Mouse (Mus musculus) 3134 (cell line): ENCODE data around the gene Sf3a2.
"Not testable (repeated sequence)": the region's sequence is repeated elsewhere in the genome, so short reads cannot be mapped to it uniquely, and the experiment has no call there.

Experiments used
- DNase-seq: peaks from one replicate; pipeline ENCODE4 v3.0.0-alpha.2; 2011; ENCODE audit warnings: low spot score; ENCODE audit not compliant: insufficient read length; ENCODE audit errors: extremely low read depth

Gene Sf3a2

DNA sequence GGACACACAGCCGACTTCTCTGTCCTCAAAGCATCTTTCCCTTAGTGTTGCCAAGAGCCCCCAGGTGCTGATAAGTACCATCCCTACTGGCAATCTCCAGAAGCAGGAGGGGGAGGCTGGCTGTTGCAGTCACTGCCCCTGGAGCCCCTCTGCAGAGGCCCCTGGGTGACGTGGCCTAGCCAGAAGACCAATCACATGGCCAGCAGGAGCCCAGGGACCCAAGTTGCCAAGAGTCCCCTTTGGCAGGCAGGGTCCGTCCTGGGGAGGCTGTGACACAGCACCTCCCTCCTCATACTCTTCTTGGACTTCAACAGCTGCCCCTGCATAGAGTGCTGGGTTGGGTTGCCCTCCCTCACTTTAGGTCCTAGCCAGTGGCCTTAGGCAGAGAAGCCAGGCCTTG is 5.0 kb downstream of the Sf3a2 start:
- DNase-seq: no peak

DNA sequence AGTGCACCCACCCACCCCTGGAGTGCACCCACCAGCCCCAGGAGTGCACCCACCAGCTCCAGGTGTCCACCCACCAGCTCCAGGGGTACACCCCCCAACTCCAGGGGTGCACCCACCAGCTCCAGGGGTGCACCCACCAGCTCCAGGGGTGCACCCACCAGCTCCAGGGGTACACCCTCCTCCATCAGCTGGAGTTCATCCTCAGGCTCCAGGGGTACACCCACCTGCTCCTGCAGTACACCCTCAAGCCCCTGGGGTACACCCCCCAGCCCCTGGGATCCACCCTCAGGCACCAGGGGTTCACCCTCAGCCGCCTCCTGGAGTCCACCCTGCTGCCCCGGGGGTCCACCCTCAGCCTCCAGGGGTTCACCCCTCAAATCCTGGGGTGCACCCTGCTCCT is 6.3 kb downstream of the Sf3a2 start:
- DNase-seq: no peak

DNA sequence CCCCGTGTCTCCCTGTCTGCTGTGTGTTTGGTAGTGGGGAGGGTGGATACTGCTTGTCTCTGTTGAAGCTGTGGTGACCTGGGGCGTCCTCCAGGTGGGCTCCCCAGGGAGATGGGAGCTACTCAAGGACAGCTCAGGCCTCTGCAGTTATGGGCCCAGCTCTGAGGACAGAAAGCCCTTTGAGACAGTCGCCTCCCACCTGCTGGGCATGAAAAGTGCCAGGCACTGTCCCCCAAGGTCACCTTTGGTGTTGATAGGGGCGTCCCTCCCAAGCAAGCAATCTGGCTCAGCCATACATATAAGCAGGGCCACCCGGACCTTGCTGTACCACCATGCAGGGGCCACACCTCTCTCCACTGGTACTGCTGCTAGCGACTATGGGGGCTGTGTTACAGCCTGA is 6.9 kb downstream of the Sf3a2 start, which contains the start of gene Amh:
Amh (plus strand) TSS at position 328 of the 400 bp plus-strand sequence.
- no peak for DNase-seq

DNA sequence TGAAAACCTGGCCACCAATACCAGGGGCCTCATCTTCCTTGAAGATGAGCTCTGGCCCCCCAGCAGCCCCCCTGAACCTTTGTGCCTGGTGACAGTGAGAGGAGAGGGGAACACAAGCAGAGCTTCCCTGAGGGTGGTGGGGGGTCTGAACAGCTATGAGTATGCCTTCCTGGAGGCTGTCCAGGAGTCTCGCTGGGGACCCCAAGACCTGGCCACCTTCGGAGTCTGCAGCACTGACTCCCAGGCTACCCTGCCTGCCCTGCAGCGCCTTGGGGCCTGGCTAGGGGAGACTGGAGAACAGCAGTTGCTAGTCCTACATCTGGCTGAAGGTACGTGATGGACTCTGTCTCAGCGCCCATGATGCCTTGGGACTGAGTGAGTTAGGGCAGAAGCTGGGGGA is 7.3 kb downstream of the Sf3a2 start:
- no peak for DNase-seq

DNA sequence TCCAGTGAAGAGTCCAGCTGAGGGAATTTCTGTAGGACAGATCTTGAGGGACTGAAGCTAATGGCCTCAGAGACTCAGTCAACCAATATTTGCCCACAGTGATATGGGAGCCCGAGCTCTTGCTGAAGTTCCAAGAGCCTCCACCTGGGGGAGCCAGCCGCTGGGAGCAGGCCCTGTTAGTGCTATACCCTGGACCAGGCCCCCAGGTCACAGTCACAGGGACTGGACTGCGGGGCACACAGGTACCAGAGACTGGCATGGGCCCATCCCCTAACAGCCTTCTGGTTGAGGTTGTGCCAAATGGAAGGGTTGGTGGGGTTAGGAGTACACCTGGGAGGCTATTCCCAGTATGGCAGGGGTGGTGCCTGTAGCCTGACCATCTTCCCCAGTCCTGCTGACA is 7.9 kb downstream of the Sf3a2 start:
- DNase-seq: peak; percentile 47

DNA sequence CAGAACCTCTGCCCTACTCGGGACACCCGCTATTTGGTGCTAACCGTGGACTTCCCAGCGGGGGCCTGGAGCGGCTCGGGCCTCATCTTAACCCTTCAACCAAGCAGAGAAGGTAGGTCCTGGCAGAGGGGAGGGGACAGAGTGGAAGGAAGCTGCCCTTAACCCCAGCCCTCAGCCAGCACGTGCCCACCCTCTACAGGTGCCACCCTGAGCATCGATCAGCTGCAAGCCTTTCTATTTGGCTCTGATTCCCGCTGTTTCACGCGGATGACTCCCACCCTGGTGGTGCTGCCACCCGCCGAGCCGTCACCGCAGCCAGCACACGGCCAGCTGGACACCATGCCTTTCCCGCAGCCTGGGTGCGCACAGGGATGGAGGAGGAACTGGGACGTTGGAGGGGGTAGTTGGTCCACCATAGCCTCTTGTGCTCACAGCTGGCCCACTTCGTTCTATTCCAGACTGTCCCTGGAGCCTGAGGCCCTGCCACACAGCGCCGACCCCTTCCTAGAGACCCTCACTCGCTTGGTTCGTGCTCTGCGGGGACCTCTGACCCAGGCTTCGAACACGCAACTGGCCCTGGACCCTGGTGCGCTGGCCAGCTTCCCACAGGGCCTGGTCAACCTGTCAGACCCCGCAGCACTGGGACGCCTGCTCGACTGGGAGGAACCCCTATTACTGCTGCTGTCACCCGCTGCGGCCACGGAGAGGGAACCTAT is 8.5 kb downstream of the Sf3a2 start:
- no peak for DNase-seq

DNA sequence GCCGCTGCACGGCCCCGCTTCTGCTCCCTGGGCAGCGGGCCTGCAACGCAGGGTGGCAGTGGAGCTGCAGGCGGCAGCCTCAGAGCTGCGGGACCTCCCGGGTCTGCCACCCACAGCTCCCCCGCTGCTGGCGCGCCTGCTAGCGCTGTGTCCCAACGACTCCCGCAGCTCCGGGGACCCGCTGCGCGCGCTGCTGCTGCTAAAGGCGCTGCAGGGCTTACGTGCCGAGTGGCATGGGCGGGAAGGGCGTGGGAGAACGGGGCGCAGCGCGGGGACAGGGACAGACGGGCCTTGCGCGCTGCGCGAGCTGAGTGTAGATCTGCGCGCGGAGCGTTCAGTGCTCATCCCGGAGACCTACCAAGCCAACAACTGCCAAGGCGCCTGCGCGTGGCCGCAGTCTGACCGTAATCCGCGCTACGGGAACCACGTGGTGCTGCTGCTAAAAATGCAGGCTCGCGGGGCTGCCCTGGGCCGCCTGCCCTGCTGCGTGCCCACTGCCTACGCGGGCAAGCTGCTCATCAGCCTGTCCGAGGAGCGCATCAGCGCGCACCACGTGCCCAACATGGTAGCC is 9.1 kb downstream of the Sf3a2 start:
- DNase-seq: no peak

DNA sequence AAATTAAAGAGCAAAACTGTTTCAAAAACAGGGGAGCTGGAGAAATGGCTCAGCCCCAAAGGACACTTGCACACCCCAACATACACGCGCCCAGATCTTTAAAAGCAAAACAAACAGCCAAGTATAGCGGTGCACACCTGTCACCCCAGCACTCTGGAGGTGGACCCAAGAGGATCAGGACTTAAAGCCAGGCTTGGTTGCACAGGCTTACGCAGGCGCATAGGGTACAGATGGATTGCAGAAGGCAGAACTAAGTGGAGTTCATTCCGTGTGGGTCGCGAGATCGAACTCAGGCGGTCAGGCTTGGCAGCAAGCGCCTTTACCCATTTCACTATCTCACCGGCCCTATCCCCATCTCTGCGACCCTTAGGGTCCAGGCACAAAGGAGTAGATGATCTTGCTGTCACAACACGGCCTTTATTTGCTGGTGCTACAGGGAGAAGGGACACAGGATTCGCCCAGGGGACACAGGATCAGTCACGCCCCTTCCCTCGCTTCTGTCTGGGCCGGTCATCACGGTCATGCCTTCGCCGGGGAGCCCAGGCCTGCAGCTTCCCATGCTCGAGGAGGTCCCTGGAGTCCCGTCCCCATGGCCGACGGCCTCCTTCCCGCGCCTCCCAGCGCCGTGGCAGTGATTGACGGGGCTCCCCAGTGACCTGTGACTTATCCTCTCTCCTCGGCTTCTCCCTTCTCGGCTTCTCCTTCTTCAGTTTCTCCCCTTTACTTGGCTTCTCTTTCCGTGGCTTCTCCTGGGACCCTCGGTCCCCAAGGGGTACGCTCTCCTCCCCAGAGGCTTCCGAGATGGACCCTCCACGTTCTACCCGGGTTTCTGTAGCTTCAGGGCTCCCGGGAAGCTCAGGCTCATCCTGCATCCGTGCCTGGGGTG is 10.3 kb downstream of the Sf3a2 start:
- DNase-seq: no peak

DNA sequence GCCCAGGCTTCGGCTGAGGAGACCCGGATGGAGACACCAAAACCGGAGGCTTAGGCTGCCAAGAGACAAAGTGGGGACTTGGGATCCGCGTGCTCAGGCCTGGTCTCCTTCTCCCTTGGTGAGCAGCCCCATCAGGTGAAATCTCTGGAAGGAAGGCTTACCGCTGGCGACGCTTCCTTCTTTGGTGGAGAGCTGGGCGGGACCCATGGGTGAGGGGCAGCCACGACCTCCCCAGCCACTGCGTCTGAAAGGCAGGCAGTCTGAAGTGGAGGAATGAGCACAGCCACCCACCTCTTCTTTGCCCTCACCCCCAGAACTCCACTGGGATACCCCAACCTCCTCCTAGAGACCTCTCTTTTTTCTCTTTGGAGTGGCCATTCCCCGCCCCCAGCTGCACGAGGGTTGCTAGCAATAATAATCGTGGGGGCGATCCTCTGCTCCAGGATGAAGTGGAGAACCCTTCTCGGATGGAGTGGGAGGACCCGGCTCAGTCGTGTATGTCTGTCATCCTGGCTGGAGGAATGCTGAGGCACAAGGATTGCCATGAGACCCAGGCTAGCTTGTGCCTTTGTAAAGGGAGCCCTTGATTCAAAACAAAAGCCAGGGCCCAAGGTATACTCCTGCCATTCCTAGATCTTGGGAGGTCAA is 11.1 kb downstream of the Sf3a2 start:
- DNase-seq: no peak

DNA sequence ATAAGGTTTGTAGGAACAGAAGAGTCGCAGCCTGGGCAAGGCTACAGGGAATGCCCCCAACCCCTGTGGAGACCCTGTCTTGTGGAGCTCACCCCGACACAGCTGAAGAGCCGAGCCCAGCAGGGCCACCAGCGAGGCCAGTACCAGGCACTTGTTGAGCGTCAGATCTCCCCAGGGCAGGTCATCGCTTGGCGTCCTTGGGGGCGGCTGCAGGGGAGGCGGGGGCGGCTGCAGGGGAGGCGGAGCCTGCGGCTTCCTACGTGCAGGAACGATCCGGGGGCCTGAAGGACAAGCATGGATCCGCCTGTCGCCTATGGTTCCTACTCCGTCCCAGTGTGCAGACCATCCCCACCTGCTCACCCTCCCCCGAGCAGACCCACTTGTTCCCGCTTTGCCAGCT is 12.1 kb downstream of the Sf3a2 start:
- DNase-seq: no peak

DNA sequence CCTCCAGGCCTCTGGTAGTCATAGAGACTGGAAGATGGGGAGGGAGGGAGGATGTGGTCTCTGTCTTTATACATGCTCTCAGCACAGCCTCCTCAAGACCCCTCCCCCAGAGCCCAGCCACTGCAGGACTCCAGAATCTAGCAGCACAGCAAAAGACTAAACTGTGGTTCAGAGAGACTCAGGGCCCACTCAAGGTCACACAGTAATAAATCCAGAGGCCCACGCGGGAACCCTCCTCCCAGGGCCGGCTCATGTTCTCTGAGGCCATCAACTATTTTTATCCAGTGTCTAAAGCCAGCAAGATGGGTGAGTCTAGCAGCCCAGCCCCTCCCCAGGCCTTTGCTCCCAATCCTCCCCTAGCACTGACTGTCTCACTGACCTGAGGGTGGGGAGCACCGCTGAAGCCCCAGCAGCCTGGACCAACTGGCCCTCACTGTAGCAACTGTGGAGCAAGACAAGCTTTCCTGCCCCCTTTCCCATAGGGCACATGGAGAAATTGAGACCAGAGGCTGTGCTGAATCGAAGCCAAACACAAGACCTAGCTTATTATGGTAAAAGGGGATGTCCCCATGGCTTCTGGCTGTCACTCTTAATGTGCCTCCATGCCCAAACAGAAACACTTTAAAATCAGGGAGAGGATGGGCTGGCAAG is 14.5 kb downstream of the Sf3a2 start:
- no peak for DNase-seq

DNA sequence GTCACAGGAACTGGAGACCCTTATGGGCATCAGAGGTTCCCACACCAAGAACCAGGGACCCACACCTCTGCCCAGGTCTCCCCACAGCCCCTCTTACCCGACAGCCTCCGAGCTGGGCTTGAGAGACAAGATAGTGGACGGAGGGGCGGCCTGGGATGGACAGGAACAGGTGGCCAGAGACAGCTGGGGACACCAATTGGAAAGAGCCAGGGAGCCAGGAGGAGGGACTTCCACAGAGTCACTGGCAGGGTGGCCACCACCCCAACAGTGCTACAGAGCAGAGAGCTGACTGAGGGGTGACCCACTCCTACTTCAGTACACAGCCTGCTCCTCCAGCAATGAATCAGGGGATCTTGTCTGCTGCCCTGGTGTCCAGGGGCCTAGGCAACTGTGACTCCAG is 15.4 kb downstream of the Sf3a2 start, which contains the start of gene Jsrp1:
Jsrp1 (minus strand) TSS at position 133 of the 400 bp plus-strand sequence.
- no peak for DNase-seq

DNA sequence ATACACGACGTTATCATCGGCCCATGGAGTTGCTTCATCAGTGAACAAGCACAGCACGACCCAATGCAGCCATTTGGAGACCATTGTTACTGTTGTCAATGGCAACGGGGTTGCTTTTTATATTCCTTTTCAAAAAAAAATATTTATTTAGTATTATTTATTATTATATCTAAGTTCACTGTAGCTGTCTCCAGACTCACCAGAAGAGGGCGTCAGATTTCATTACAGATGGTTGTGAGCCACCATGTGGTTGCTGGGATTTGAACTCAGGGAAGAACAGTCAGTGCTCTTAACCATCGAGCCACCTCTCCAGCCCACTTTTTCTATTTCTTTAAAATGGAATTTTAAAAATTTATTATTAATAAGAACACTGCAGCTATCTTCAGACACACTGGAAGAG is 16.8 kb downstream of the Sf3a2 start:
- DNase-seq: no peak

DNA sequence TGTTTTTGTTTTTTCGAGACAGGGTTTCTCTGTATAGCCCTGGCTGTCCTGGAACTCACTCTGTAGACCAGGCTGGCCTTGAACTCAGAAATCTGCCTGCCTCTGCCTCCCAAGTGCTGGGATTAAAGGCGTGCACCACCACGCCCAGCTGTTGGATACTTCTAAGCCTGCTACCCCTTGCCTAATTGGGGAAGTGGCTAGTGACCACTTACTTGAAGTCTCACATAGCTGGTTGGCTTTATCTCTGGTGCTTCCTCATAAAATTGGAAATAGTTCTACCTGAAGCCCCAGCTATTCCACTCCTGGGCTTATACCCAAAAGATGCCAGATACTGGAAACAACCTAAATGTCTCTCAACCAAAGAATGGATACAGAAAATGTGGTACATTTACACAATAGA is 18.3 kb downstream of the Sf3a2 start:
- not testable (repeated sequence) for DNase-seq

DNA sequence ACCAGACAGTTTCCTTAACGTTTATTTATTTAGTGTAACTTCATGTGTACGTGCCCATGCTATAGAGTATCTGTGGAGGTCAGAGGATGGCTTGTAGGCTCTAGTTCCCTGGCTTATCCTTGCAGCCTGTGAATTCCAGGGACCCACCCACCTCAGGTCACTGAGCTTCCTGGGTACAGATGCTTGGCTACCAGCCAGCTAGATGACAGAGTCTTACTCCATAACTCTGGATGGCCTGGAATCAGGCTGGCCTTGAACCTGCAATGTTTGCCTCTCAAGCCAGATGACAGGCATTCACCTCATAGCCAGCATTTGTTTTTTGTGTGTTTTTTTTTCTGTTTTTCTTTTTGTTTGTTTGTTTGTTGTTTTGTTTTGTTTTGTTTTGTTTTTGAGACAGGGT is 19.2 kb downstream of the Sf3a2 start:
- no peak for DNase-seq

DNA sequence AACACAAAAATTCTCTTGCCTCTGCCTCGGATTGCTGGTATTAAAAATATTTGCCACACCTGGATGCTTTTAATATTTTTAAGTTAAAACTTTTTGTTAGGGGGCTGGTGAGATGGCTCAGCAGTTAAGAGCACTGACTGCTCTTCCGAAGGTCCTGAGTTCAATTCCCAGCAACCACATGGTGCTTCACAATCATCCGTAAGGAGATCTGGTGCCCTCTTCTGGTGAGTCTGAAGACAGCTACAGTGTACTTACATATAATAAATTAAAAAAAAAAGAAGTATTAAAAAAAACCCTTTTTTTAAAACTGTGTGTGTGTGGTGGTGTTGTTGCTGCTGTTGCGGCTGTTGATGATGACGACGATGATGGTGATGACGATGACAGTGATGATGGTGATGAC is 20.0 kb downstream of the Sf3a2 start:
- not testable (repeated sequence) for DNase-seq

DNA sequence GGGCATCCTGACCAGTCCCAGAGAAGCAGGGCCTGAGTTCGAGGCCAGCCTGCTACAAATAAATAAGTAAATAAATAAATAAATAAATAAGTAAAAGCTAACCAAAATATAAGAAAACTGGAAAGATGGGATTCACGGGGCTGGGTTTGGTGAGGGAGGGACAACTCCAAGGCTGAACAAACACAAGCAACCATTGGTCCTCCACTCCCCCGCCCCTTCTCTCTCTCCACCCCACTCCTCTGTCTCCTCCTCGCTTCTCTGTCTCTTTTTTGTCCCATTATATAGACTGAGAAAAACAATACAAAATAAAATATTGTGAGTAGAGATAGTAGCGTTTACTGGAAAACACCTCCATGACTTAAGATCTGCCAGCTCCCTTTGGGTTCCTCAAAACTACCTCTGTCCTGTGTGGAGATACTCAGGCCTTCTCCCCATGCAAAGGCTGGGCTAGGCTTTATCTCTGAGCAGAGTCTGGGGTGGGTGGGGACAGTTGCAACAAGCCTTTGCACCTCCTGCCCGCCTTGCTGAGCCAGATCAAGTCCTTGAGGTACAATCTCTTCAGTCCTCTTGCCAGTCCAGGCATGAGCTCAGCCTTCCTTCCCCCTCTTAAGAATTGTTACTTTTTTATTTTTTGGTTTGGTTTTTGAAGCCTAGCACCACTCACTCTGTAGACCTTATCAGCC is 20.7 kb downstream of the Sf3a2 start:
- no peak for DNase-seq

DNA sequence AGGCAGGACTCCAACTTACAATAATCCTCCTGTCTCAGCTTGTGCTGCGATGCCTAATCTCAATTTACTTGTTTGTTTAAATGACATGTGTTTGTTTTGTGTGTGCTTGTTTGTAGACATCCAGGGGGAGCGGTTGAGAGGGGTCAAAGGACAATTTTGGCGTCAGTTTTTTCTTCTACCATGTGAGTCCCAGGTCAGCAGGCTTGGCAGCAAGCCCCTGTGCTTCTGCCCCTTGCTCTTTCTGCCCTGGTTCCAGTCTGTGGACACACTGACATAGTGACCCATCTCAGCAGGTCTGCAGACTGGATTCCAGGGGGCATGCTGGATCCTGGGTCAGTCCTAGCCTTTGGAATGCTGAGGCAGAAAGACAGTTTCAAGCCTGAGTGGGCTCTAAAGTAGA is 21.4 kb downstream of the Sf3a2 start:
- no peak for DNase-seq

DNA sequence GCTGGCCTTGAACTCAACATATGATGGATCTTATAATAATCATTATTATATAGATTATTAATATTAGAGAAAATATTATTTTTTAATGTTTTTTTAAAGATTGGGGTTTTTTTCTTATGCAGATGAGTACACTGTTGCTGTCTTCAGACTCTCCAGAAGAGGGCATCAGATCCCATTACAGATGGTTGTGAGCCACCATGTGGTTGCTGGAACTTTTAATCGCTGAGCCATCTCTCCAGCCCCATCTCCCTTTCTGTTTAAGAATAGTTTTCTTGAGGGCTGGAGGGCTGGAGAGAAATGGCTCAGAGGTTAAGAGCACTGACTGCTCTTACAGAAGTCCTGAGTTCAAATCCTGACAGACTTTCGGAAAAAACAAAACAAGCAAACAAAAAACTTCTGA is 24.0 kb downstream of the Sf3a2 start:
- DNase-seq: peak; percentile 45

DNA sequence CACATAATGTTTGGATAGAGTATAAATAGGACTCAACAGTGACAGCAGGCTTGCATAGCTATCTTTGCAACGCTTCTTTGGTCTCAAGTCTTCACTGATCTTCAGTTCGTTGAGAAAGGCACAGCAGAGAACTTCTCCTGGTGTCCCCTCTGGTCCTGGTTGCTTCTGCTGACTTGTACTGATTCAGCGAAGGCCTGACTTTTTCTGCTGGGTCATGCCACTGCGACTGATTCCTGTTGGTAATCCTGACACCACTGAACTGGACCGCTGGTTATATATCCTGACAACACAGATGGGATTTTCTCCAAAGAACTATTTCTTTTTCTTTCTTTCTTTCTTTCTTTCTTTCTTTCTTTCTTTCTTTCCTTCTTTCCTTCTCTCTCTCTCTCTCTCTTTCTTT is 24.5 kb downstream of the Sf3a2 start:
- DNase-seq: no peak
